ENCODE assay signal across 31 mouse cellular contexts in the genomic region with DNA sequence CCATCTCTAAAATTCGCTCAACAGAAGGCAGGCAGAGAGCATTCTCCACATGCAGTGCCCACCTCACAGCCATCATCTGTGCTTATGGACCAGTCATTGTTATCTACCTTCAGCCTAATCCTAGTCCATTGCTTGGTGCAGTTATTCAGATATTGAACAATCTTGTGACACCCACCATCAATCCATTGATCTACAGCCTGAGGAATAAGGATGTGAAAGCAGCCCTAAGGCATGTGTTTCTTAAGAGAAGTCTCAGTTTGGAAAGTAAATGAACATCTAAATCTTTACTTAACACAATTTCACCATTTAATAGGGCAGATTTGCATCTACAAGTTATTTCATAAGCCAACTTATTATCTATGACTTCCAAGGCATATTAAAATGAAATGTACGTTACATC. TPM values are rescaled to one million over a fixed set of nuclear protein-coding genes. Genes with fewer than 3 reads are reported as not detected.
"Had no signal": no experiment of that assay in that cellular context is flagged by ENCODE, and none has a peak within 500 bp of the region (broad histone marks: within the 10 kb centered on the region; RNA-seq: fewer than 3 reads in every experiment).

No protein-coding gene starts in this region.

- ATAC-seq: hindbrain, embryonic 16.5 days; hindbrain, postnatal 0 days; inflammation-experienced regulatory T-cells, adult 6 months; intestine, embryonic 15.5 days; intestine, embryonic 16.5 days; intestine, postnatal 0 days had no signal

- DNase-seq: heart, postnatal 10 days; heart, postnatal 14 days; heart, postnatal 36 days; heart, postnatal 4 days; kidney, adult 11 months; kidney, adult 18-20 months; kidney, adult 2 months; kidney, adult 8-10 months; kidney, adult 9 months; kidney, postnatal 10 days; kidney, postnatal 14 days; kidney, postnatal 25 days; kidney, postnatal 36 days; kidney, postnatal 4 days; layer of hippocampus, adult 9-11 months; layer of hippocampus, postnatal 36 days had no signal

RNA-seq across cellular contexts. Expression of gene Olfr963, which starts 2.7 kb away (rescaled TPM):
- total RNA-seq: heart, postnatal 10 days; heart, postnatal 14 days; heart, postnatal 25 days; heart, postnatal 36 days; heart, postnatal 4 days; hematopoietic stem cell, adult 5-6 weeks; hindbrain, postnatal 0 days; layer of hippocampus, adult 18-20 months; layer of hippocampus, adult 2 months; layer of hippocampus, adult 8-10 months; layer of hippocampus, postnatal 10 days; layer of hippocampus, postnatal 14 days; layer of hippocampus, postnatal 25 days; layer of hippocampus, postnatal 36 days; left cerebral cortex, adult 18-20 months had no signal

RNA-seq across cellular contexts. Expression of gene Olfr961, which starts 24.8 kb away (rescaled TPM):
- total RNA-seq: heart, postnatal 10 days; heart, postnatal 14 days; heart, postnatal 25 days; heart, postnatal 36 days; heart, postnatal 4 days; hematopoietic stem cell, adult 5-6 weeks; hindbrain, postnatal 0 days; layer of hippocampus, adult 18-20 months; layer of hippocampus, adult 2 months; layer of hippocampus, adult 8-10 months; layer of hippocampus, postnatal 10 days; layer of hippocampus, postnatal 14 days; layer of hippocampus, postnatal 25 days; layer of hippocampus, postnatal 36 days; left cerebral cortex, adult 18-20 months had no signal

RNA-seq across cellular contexts. Expression of gene Olfr149, which starts 37.2 kb away (rescaled TPM):
- total RNA-seq: heart, postnatal 10 days; heart, postnatal 14 days; heart, postnatal 25 days; heart, postnatal 36 days; heart, postnatal 4 days; hematopoietic stem cell, adult 5-6 weeks; hindbrain, postnatal 0 days; layer of hippocampus, adult 18-20 months; layer of hippocampus, adult 2 months; layer of hippocampus, adult 8-10 months; layer of hippocampus, postnatal 10 days; layer of hippocampus, postnatal 14 days; layer of hippocampus, postnatal 25 days; layer of hippocampus, postnatal 36 days; left cerebral cortex, adult 18-20 months had no signal

RNA-seq across cellular contexts. Expression of gene Olfr965, which starts 41.4 kb away (rescaled TPM):
- total RNA-seq: heart, postnatal 10 days; heart, postnatal 14 days; heart, postnatal 25 days; heart, postnatal 36 days; heart, postnatal 4 days; hematopoietic stem cell, adult 5-6 weeks; hindbrain, postnatal 0 days; layer of hippocampus, adult 18-20 months; layer of hippocampus, adult 2 months; layer of hippocampus, adult 8-10 months; layer of hippocampus, postnatal 10 days; layer of hippocampus, postnatal 14 days; layer of hippocampus, postnatal 25 days; layer of hippocampus, postnatal 36 days; left cerebral cortex, adult 18-20 months had no signal

RNA-seq across cellular contexts. Expression of gene Olfr960, which starts 48.5 kb away (rescaled TPM):
- total RNA-seq: heart, postnatal 10 days; heart, postnatal 14 days; heart, postnatal 25 days; heart, postnatal 36 days; heart, postnatal 4 days; hematopoietic stem cell, adult 5-6 weeks; hindbrain, postnatal 0 days; layer of hippocampus, adult 18-20 months; layer of hippocampus, adult 2 months; layer of hippocampus, adult 8-10 months; layer of hippocampus, postnatal 10 days; layer of hippocampus, postnatal 14 days; layer of hippocampus, postnatal 25 days; layer of hippocampus, postnatal 36 days; left cerebral cortex, adult 18-20 months had no signal
